Mouse (Mus musculus) brain, embryonic 14.5 days (tissue): ENCODE data around the gene Anapc16. TPM values are rescaled to one million over a fixed set of nuclear protein-coding genes. Genes with fewer than 3 reads are reported as not detected.

ENCODE experiments used
- DNase-seq: peaks from one replicate; pipeline ENCODE4 v3.0.0-alpha.2; 2011; ENCODE audit warnings: low read depth
- CTCF ChIP-seq: fragments of 200-500 bp; IDR thresholded peaks from 2 replicates; pipeline ENCODE4 v1.5.1; 2012; ENCODE audit warnings: inconsistent platforms, mild to moderate bottlenecking, moderate library complexity, borderline replicate concordance; ENCODE audit not compliant: insufficient read depth, insufficient read length; ENCODE audit errors: extremely low read depth
- POLR2A ChIP-seq: fragments of 200-500 bp; IDR thresholded peaks from 2 replicates; pipeline ENCODE4 v1.6.1; 2012; ENCODE audit warnings: mild to moderate bottlenecking, inconsistent platforms, borderline replicate concordance; ENCODE audit not compliant: poor library complexity, insufficient read depth, insufficient read length, severe bottlenecking; ENCODE audit errors: extremely low read depth
- polyA plus RNA-seq: library from polyadenylated mRNA; depleted of rRNA; stranded (reverse); fragments of >200 nt; gene quantifications from 2 replicates; pipeline ENCODE4 v1.2.3, GENCODE M21; 2012

Gene Anapc16
- polyA plus RNA-seq, 1 experiment, result 85.9 TPM

DNA sequence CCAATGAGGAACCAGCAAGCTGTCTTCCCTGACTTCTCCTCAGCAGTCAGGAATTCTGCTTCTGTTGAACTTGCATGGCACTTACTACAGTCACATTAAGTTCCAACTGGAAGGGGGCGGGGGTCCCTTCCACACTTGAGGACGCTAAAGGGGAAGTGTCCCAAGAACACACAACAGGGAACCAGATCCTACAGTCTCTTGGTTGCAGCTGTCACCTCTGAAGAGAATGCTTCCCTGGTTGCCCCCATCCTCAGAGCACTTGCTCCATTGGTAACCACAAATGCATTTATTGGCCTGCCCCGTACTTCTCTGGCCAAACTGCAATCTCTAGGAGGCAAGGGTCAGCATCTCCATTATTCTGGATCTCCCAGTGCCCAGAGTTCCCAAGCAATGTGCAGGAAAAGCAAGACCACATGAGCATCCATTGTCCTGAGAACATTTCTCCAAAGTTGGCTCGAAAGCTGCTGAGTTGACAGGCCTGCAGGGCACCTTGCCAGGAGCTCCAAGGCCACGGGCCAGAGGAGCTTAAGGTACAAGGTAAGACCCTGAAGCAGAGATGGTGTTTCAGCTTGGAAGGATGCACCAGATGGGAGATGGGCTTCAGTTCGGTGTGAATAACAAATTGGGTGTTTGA is 35.5 kb downstream of the Anapc16 start:
- no peak for DNase-seq
- TF ChIP-seq CTCF (no peak), POLR2A (no peak)

DNA sequence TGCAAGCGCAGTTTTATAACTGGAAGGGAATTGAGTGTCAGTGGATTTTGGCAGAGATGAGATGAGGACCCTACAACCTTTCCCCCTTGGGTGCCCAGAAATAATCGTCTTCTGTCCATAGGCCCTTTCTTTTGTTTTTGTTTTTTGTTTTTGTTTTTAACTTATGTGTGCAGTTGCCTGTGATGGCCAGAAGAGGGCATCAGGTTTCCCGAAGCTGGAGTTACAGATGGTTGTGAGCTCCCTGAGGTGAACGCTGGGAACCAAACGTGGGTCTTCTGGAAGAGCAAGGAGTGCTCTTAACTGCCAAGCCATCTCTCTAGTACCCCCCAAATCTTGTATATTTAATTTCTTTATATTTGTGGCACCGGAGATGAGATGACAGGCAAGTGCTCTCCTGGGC is 36.2 kb downstream of the Anapc16 start:
- TF ChIP-seq POLR2A (no peak), CTCF (peak; percentile 32; the same call in 1 of the 2 replicates)
- no peak for DNase-seq

DNA sequence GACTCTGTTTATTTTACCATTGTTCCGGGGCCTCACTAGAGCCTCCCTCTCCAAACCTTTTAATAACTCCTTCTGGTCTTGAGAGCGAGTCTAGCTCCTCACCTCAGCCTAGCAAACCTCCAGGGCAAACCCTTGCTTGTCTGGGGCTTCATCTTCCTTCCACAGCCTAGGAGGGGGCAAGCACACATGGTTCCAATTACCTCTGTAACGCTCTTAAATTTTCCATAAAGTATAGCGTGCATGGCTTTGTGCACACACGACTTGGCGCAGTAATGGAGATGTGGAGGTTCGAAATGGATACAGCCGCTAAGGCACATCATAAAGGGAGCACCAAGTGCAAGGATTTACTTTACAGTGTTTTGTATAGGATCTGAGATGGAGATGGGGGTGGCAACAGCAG is 37.1 kb downstream of the Anapc16 start:
- TF ChIP-seq CTCF, result no peak
- TF ChIP-seq POLR2A, result no peak
- DNase-seq, result no peak

DNA sequence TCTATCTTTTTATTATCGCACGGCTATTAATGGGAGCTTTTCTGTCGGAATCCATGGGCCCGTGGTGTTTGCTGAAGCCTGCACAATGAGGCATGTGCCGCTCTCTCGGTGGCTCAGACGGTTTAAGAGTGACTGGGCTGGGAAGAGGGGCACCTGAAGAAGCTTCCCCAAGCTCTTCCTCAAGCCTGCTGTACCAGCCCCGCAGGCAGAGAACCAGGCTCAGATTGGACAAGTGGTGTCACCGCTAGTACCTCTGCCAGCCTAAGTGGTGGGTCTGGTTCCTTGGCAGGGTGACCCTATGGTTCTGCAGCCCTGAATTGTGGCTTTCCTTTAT is 37.6 kb downstream of the Anapc16 start:
- DNase-seq, result no peak
- TF ChIP-seq POLR2A, result no peak

DNA sequence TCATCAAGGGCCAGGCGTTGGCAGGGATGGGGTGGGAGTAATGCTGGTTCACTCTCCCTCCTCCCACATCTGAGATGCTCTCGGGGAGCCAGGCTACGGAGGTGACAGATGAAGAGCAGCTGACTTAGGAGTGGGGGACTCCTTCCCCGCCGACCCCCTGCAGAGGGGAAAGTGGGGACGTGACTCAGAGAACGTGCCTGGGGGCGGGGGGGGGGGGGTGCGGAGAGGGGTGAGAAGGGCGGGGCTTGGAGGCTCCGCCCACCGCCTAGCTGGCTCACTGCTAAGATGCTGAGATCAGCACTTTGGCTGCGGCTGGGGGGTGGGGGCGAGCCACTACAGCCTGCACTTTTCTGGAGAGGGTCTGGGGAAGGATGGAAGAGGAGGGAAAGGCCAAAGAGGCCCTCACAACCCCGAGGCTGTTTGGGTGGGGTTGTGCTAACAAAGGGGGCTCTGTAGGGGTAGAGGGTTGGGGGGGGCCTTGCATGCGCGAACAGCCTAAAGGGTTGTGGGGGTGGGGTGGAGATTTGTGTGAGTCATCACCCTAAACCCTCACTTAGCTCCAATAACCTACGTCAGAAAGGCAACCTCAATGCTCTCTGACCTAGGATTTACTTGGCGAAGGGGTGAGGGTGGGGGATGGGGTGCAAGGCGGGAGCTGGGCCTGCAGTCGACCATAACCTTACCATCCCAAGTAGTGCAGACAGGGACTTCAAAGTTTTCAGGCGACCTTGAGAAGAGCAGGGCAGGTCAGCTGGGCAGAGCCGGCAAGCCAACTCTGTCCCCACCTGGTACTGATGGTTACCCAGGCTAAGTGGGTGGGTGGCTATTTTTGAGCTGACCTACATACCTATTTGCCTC is 38.2 kb downstream of the Anapc16 start:
- peak; percentile 81 for DNase-seq
- TF ChIP-seq CTCF, result no peak
- TF ChIP-seq POLR2A, result no peak

DNA sequence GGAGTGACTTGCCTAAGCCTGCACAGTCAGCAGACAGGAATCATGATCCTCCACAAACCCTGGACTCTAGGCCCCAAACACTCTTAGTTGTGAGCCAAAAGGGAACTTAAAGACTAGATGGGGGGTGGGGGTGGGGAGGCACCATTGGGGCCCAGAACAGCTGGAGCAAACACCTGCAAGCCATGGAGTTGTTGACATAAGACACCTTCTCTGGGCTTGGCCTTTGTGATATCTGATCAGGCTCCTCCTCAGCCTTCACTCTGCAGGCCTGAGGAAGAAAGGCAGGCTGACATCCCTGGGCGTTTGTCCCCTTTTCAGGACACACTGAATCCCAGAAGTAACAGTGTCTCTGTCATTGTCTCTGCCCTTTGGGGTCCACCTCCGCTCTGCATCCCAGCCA is 39.3 kb downstream of the Anapc16 start:
- DNase-seq, result no peak
- TF ChIP-seq CTCF, result no peak
- no peak for TF ChIP-seq POLR2A

DNA sequence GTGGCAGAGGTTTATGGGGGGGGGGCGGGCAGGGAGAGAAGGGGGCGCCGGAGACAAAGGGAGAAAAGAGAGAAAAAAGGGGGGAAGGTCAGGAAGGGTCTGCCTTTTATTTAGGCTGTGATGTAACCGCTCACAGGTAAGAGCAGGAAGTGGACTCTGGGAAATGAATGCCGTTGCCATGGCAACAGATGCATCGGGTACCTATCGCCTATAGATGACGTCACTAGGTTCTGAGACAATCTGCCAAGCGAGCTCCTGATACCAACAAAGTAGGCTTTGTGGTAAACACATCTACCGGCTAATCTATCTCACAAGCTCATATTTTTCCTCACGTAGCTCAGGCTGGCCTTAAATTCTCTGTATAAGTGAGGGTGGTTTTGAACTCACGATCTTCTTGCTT is 43.4 kb downstream of the Anapc16 start:
- TF ChIP-seq CTCF (no peak), POLR2A (no peak)
- DNase-seq, result no peak

DNA sequence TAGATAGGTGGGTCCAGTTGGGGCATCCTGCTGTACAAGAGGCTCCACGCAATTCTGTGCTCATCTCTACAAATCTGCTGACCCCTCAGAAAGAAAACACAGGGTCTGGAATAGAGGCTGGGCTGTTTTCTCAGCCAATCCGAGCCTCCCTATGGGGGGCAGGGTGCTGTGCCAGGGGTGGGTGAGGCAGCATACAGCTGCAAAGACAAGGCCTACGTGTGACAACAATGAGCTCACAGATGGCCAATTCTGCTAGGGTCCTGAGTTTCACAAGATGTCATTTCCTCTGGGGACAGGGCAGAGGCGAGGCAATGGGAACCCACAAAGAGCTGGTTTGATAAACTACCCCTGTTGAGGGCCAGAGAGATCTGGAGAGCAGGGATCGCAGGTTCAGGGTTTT is 44.5 kb downstream of the Anapc16 start:
- TF ChIP-seq CTCF (no peak), POLR2A (no peak)
- DNase-seq, result peak; percentile 85

DNA sequence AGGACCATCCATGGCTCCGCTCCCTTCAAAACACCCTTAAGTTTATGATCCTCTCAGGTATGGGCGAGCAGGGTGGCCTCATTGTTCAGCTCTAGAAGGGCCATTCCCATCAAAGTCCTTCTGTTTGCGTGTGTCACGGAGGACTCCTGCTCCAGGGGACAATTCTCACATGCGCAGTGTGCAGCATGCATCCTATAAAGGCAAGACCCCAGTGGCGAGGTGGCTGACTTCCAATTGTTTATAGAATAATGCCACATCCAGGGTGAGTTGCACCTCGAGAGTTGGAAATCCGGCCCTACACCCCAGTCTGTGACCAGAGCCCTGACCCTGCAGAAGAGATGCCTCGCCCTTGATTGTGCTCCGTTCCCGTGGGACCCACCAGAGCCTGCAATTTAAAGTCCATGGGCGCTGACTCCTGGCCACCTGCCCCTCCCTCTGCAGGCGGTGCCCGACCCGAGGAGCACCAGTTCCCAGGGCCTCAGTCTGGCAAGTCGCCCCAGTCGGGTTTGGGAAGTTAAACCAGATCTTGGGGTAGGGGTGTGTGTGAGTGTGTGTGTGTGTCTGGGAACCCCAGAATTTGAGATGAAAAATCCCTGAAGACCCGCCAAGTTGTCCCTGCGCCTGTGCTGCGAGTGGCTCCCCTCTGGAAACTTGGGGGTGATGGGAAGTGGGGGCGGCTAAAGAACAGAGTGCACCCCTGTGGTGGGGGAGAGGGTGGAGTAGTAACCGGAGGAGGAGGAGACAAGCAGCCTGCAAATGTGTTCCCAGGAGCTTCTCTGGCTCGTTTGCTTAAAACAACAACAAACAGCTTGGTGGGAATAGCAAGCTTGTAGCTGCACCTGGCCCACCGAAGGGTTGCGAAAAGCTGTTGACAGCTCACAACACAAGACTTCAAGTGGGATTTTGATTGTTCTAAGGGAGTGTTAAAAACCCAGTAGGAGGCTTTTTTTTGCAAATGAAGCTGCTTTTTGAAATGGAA is 45.5 kb downstream of the Anapc16 start:
- DNase-seq, result peak; percentile 94

DNA sequence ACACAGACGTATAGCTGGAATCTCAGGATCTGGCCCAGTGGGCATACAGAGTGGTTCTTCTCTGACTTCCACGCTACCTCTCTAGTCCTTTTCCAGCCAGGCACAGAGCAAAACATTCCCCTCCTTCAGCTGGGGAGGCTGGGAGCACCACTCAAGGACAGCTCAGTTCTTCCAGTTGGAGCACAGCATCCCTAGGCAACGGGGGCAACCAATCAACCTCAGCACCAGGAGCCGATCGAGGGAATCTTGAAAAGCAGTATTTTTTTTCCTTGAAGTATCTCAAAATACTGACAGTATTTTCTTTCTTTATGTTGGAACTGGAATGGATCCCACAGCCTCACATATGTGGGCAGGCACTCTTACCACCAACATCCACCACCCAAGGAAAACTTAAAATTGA is 46.3 kb downstream of the Anapc16 start:
- TF ChIP-seq POLR2A, result no peak
- no peak for TF ChIP-seq CTCF
- DNase-seq, result no peak

More for the DNA sequence above, 45.5 kb downstream of the Anapc16 start:
- TF ChIP-seq POLR2A (no peak), CTCF (no peak)

DNA sequence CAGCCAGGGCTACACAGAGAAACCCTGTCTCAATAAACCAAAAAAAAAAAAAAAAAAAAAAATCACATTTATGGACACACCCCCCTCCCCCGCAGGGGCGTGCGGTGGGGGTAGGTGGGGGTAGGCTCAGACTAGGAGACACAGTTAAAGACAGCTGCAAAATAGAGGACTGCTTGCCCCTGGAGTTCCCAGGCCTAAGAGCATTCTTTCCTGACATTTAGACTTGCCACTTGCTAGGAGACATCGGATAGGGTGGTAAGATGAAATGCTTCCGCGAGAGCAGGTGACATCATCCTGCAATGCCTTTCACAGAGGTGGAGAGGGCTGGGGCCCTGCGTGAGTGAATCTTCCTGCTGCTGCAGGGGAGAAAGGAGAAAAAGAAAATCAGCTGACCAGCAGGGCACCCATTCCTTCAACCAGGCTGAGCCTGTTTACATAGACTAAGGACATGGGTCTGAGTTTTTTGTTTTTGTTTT is 49.3 kb downstream of the Anapc16 start:
- no peak for DNase-seq
- TF ChIP-seq POLR2A (no peak), CTCF (no peak)

DNA sequence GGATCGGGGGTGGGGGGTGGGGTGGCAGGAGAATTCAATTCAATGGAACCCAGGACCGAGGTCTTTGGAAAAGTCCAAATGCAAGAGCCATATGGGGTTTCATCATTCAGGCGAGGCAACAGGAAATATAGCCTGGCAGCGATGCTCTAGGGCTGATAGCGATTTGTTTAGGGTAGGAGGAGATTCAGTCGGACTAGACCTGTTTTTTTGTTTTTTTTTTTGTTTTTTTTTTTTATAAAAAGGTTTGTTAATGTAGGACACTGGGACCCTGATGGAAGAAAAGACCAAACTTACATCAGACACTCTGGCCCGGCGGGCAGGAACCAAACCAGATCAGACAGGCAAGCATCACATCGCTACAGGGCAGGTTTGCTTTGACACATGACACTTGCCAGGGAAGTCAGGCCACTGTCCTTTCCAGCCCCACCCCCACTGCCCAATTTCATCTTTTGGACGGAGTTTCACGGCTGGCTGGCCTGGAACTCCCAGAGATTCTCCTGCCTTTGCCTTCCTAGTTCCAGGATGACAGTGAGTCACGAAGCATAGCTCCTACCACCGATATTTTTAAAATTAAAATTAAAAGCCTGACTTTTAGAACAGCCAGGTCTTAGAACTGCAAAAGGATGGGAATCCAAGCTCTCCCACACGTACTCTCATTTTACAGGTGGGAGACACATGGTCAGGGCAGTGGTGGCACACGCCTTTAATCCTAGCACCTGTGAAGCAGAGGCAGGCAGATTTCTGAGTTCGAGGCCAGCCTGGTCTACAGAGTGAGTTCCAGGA is 50.0 kb downstream of the Anapc16 start:
- no peak for DNase-seq
- TF ChIP-seq CTCF, result no peak
- TF ChIP-seq POLR2A, result no peak
